Mouse (Mus musculus): ENCODE results near the gene Rerg. TPM values are rescaled to one million over a fixed set of nuclear protein-coding genes. Genes with fewer than 3 reads are reported as not detected.

The Rerg gene
- polyA plus RNA-seq, 1 experiment from 2014 or later: 3.6 TPM

DNA sequence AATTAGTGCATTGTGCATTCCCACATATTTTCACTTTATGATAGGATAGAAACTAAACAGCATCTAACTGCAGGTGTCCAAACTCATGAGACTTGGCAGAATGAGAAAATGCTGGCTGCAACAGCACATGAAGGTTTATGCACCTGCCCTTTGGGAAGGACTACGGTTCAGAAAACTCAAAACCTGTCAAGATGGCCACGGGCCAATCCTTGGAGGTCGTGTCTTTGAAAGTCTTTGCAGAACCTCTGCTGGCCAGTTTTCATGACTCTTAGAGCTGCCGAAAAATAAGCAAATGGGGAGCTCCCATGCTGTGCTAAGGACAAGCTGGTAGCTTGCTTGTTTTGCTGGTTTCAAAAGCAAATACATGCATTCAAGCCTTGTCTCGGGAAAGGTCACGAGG, 156.0 kb downstream of the Rerg start:
- Histone ChIP-seq H3K4me3 (no peak overlapping the region), H3K27me3 (replicated peaks; ENCODE audit: low read depth, poor library complexity, severe bottlenecking) (no peaks in the 10 kb centered on the region), H3K9me3 (no peaks in the 10 kb centered on the region), H3K27ac (replicated peaks) (no peak overlapping the region), H3K4me1 (no peaks in the 10 kb centered on the region; the same call in 1 of the 2 replicates), H3K36me3 (replicated peaks) (no peaks in the 10 kb centered on the region)
- DNase-seq (ENCODE audit: low spot score): no peak
- 78% methylated on average over 6 of the region's 6 CpGs for WGBS

DNA sequence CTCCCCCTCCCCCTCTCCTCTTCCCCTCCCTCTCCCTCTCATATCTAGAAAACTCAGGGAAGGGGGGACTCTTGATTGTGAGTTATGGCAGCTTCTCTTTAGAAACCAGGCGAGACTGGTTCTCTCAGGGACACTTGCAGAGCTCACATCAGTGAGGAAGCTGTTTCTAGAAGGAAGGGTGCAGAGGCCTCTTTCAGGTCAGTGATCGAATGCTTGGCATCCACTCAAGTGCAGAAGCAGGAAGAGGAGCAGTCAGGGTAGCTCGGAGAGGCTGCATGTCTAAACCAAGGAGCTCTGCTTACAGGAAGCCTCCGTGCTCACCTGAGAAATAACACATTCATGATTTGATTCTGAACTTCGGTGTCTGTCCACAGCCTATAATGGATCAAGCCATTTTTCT, 159.1 kb downstream of the Rerg start:
- no peak overlapping the region for H3K4me3 ChIP-seq
- WGBS: 87% methylated on average over 5 of the region's 5 CpGs
- no peak for DNase-seq (ENCODE audit: low spot score)
- H3K36me3 ChIP-seq (replicated peaks): no peaks in the 10 kb centered on the region
- no peak overlapping the region for H3K27ac ChIP-seq (replicated peaks)
- H3K27me3 ChIP-seq (replicated peaks; ENCODE audit: low read depth, poor library complexity, severe bottlenecking): no peaks in the 10 kb centered on the region
- no peaks in the 10 kb centered on the region; the same call in 1 of the 2 replicates for H3K4me1 ChIP-seq
- H3K9me3 ChIP-seq: no peaks in the 10 kb centered on the region

Other genes starting within 250 kb of the Rerg start
- 0.29 TPM in 1 of 2 replicates, not detected in the other for gene Erp27, start 248.3 kb downstream of the Rerg start, polyA plus RNA-seq (2016; fragmentation: Nextera tagmentation; extraction: Ambion mirVana)
- gene Pde6h, start 246.7 kb downstream of the Rerg start, polyA plus RNA-seq (2016; fragmentation: Nextera tagmentation; extraction: Ambion mirVana): not detected in 2 replicates
- gene Arhgdib, start 228.6 kb downstream of the Rerg start, polyA plus RNA-seq (2016; fragmentation: Nextera tagmentation; extraction: Ambion mirVana): 32.1 and 39.3 TPM in 2 replicates
- gene Ptpro, start 81.8 kb upstream of the Rerg start, polyA plus RNA-seq (2016; fragmentation: Nextera tagmentation; extraction: Ambion mirVana): 2.3 and 2.4 TPM in 2 replicates